In the genomic region with DNA sequence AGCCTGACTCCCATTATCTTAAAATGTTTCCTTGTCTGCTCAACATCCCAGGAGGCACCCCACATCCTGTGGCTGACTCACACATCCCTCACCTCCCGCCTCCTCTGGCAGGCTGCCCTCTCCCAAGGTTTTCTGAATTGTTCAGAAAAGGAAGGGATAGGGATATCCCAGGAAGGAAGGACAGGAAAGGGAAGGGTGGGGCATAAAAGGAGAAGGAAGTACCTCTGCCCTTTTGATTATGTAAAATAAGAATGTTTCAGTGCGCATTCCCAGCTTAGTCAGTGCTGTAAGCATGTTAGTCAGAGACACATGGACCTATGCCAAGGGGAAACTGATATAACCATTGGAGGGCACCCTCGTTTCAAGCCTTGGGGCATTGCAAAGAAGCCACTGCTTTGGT, we compare ENCODE assay signal across 8 mouse cellular contexts.
DNase-seq lines count a peak whose midpoint lies in the region; ATAC-seq and TF ChIP-seq lines count a peak whose summit lies in the region.

No protein-coding gene starts in this region.

- no peak overlapping the region for H3K27ac ChIP-seq in intestine, postnatal 0 days (ENCODE audit: low read depth, low read length)
- no peak overlapping the region for H3K27ac ChIP-seq in liver, postnatal 0 days (ENCODE audit: low read depth)
- H3K27ac ChIP-seq in hindbrain, embryonic 10.5 days: no peak overlapping the region

- 57% methylated on average over 3 of the region's 3 CpGs for WGBS in intestine, postnatal 0 days
- 42% methylated on average over 3 of the region's 3 CpGs for WGBS in liver, postnatal 0 days (ENCODE audit: insufficient replicate concordance)
- 80% methylated on average over 3 of the region's 3 CpGs for WGBS in hindbrain, embryonic 10.5 days

- no peaks in the 10 kb centered on the region for H3K36me3 ChIP-seq in intestine, postnatal 0 days (ENCODE audit: control insufficient read depth, insufficient read depth)
- no peaks in the 10 kb centered on the region for H3K36me3 ChIP-seq in liver, postnatal 0 days (replicated peaks; ENCODE audit: insufficient read depth, low read length)
- no peaks in the 10 kb centered on the region for H3K36me3 ChIP-seq in hindbrain, embryonic 10.5 days

- H3K4me2 ChIP-seq in intestine, postnatal 0 days (replicated peaks; ENCODE audit: low read depth): no peak overlapping the region
- H3K4me2 ChIP-seq in liver, postnatal 0 days (ENCODE audit: low read depth, low read length): no peak overlapping the region

- peak; percentile 3 to 15 for DNase-seq in urinary bladder, adult 18-20 months (ENCODE audit: low spot score in 2 of 2)
- DNase-seq in urinary bladder, postnatal 4 days (ENCODE audit: low spot score in 2 of 2): no peak
- peak; percentile 10 to 38 for DNase-seq in gastrocnemius, adult 8-10 months (ENCODE audit: low spot score in 2 of 2)
- DNase-seq in liver, postnatal 0 days: peak; percentile 51
- DNase-seq in urinary bladder, postnatal 36 days (ENCODE audit: low spot score in 2 of 2): peak; percentile 10 to 65
- DNase-seq in spleen, adult 12 weeks (ENCODE audit: low spot score): no peak
- DNase-seq in hindbrain, embryonic 10.5 days (ENCODE audit: low spot score): no peak

- no peaks in the 10 kb centered on the region for H3K4me1 ChIP-seq in intestine, postnatal 0 days (replicated peaks; ENCODE audit: control insufficient read depth, insufficient read depth, low read length)
- H3K4me1 ChIP-seq in liver, postnatal 0 days (ENCODE audit: insufficient read depth): no peaks in the 10 kb centered on the region
- no peaks in the 10 kb centered on the region for H3K4me1 ChIP-seq in hindbrain, embryonic 10.5 days (replicated peaks)

- no peaks in the 10 kb centered on the region for H3K9me3 ChIP-seq in intestine, postnatal 0 days (ENCODE audit: control insufficient read depth)
- H3K9me3 ChIP-seq in liver, postnatal 0 days (ENCODE audit: low read length): no peaks in the 10 kb centered on the region
- no peaks in the 10 kb centered on the region for H3K9me3 ChIP-seq in hindbrain, embryonic 10.5 days

- TF ChIP-seq CTCF in intestine, postnatal 0 days (IDR thresholded peaks at IDR 0.05; ENCODE audit: low read depth): peak; percentile 29; the same call in 1 of the 2 replicates
- TF ChIP-seq CTCF in liver, postnatal 0 days (IDR thresholded peaks at IDR 0.05; ENCODE audit: low read depth): 0 out of 2 replicates have a peak, but pooled peaks have one; percentile 33

- H3K9ac ChIP-seq in intestine, postnatal 0 days (ENCODE audit: low read depth, low read length): no peak overlapping the region
- H3K9ac ChIP-seq in liver, postnatal 0 days (replicated peaks): no peak overlapping the region

- H3K27me3 ChIP-seq in intestine, postnatal 0 days (replicated peaks; ENCODE audit: control insufficient read depth, insufficient read depth, low read length): no peaks in the 10 kb centered on the region
- H3K27me3 ChIP-seq in liver, postnatal 0 days (ENCODE audit: insufficient read depth, low read length): no peaks in the 10 kb centered on the region
- no peaks in the 10 kb centered on the region for H3K27me3 ChIP-seq in hindbrain, embryonic 10.5 days (ENCODE audit: insufficient read depth, poor library complexity, severe bottlenecking)

- no peak overlapping the region for H3K4me3 ChIP-seq in intestine, postnatal 0 days (ENCODE audit: low read depth, low read length)
- H3K4me3 ChIP-seq in liver, postnatal 0 days (ENCODE audit: low read depth, low read length): no peak overlapping the region
- no peak overlapping the region for H3K4me3 ChIP-seq in hindbrain, embryonic 10.5 days

- peak; percentile 70; the same call in 1 of the 2 replicates for TF ChIP-seq EP300 in liver, postnatal 0 days (IDR thresholded peaks at IDR 0.05; ENCODE audit: low read depth)

- ATAC-seq in intestine, postnatal 0 days: no peak
- peak; percentile 61 for ATAC-seq in liver, postnatal 0 days

Comparison
In these comparisons a context has a peak if more than half of its experiments do, and no peak if none do; other contexts are left out.
1. DNase-seq: peak in urinary bladder, adult 18-20 months (2 of 2), gastrocnemius, adult 8-10 months (2 of 2), liver, postnatal 0 days (single experiment) and urinary bladder, postnatal 36 days (2 of 2); none in urinary bladder, postnatal 4 days (0 of 2), spleen, adult 12 weeks (single experiment) and hindbrain, embryonic 10.5 days (single experiment).